Comparison of ENCODE assay signal across 8 mouse cellular contexts in genomic region chrX:7750432-7751116, GRCm38 (mm10). TPM values are rescaled to one million over a fixed set of nuclear protein-coding genes. Genes with fewer than 3 reads are reported as not detected.
A peak's percentile ranks its signal among the peaks of the same experiment; 100 is the strongest.
DNase-seq lines count a peak whose midpoint lies in the region; ATAC-seq and TF ChIP-seq lines count a peak whose summit lies in the region.

Gene Ccdc120, minus strand, starts transcription at chrX:7750905.

- no peak for TF ChIP-seq POLR2A in CH12.LX (IDR thresholded peaks at IDR 0.05; ENCODE audit: low read depth, low read length)

- no peak for TF ChIP-seq RAD21 in CH12.LX (IDR thresholded peaks at IDR 0.05; ENCODE audit: low read depth, low read length)

- dilution Hi-C loops in CH12.LX (cut with MboI; ENCODE audit: extremely low pct_ligation_motif_present, extremely low pct_unique_long_range_greater_than_20kb, low sequenced_read_pairs), result no loop called here

- no peak for TF ChIP-seq EP300 in CH12.LX (IDR thresholded peaks at IDR 0.05; ENCODE audit: low read length)
- TF ChIP-seq EP300 in liver, embryonic 14.5 days (IDR thresholded peaks at IDR 0.05; ENCODE audit: low read depth), result no peak

- TF ChIP-seq CTCF in CH12.LX (conservative IDR thresholded peaks at IDR 0.05 in 1 of 2, IDR thresholded peaks at IDR 0.05 in 1 of 2; ENCODE audit: low read depth in 2 of 2, low read length in 2 of 2), result no peak
- TF ChIP-seq CTCF in liver, embryonic 14.5 days (IDR thresholded peaks at IDR 0.05; ENCODE audit: low read depth), result no peak

- H3K9ac ChIP-seq in CH12.LX (ENCODE audit: insufficient read depth, low read depth), result peak within 1 kb of the TSS; percentile 67; the same call in 1 of the 2 replicates
- peak within 1 kb of the TSS; percentile 67 for H3K9ac ChIP-seq in heart, embryonic 12.5 days
- H3K9ac ChIP-seq in liver, embryonic 14.5 days (replicated peaks), result no peak within 1 kb of the TSS; the same call in 1 of the 2 replicates
- peak within 1 kb of the TSS; percentile 68 for H3K9ac ChIP-seq in neural tube, embryonic 14.5 days (replicated peaks; ENCODE audit: low read depth, low read length)

- peaks cover 2 to 19% of the 10 kb centered on the region in 2 experiments; a peak in 3 of 4 replicates for H3K4me1 ChIP-seq in CH12.LX (ENCODE audit: control insufficient read depth in 1 of 2, insufficient read depth in 2 of 2)
- H3K4me1 ChIP-seq in heart, embryonic 12.5 days (replicated peaks), result 0 out of 2 replicates have a peak, but pooled peaks cover 4% of the 10 kb centered on the region
- no peaks in the 10 kb centered on the region for H3K4me1 ChIP-seq in liver, embryonic 14.5 days (replicated peaks; ENCODE audit: control insufficient read depth in 2 of 2, insufficient read depth in 2 of 2, low read length in 1 of 2)
- H3K4me1 ChIP-seq in neural tube, embryonic 14.5 days (ENCODE audit: control insufficient read depth, insufficient read depth, low read length), result no peaks in the 10 kb centered on the region

- peak within 1 kb of the TSS; percentile 72 for H3K4me2 ChIP-seq in CH12.LX (ENCODE audit: insufficient read depth, low read depth, poor library complexity, severe bottlenecking)
- peak within 1 kb of the TSS; percentile 71 for H3K4me2 ChIP-seq in heart, embryonic 12.5 days
- H3K4me2 ChIP-seq in liver, embryonic 14.5 days (ENCODE audit: low read depth), result peak within 1 kb of the TSS; percentile 74
- peak within 1 kb of the TSS; percentile 49 for H3K4me2 ChIP-seq in neural tube, embryonic 14.5 days (ENCODE audit: low read depth, low read length)

- ATAC-seq in heart, embryonic 12.5 days (ENCODE audit: insufficient number of reproducible peaks, low FRiP score), result peak; percentile 55; the same call in 1 of the 2 replicates
- peak; percentile 18; the same call in 1 of the 2 replicates for ATAC-seq in liver, embryonic 14.5 days (ENCODE audit: insufficient read depth)
- peak; percentile 92 for ATAC-seq in neural tube, embryonic 14.5 days (ENCODE audit: low read depth)

- in situ Hi-C loops in CH12.LX (cut with MboI; ENCODE audit: low pct_ligation_motif_present, low pct_unique_long_range_greater_than_20kb, low sequenced_read_pairs), result no loop called here

- peak; percentile 45 for DNase-seq in CH12.LX (ENCODE audit: extremely low read depth)
- DNase-seq in adrenal gland, adult 18-20 months (ENCODE audit: low spot score in 2 of 2), result peak; percentile 47 to 49
- DNase-seq in embryo, embryonic 9.5 days (ENCODE audit: extremely low spot score), result peak; percentile 77
- DNase-seq in kidney, postnatal 10 days, result peak; percentile 88
- DNase-seq in liver, embryonic 14.5 days (ENCODE audit: low read depth in 3 of 3, low spot score in 3 of 3), result no peak
- no peak for DNase-seq in spleen, postnatal 36 days (ENCODE audit: low spot score in 2 of 2)

- WGBS in heart, embryonic 12.5 days, result 10% methylated on average over 40 of the region's 56 CpGs
- 6% methylated on average over 56 of the region's 56 CpGs for WGBS in liver, embryonic 14.5 days (ENCODE audit: insufficient replicate concordance)
- WGBS in neural tube, embryonic 14.5 days, result 9% methylated on average over 39 of the region's 56 CpGs

- H3K4me3 ChIP-seq in CH12.LX (replicated peaks in 1 of 3; ENCODE audit: low read depth in 2 of 3, low read length in 2 of 3, poor library complexity in 1 of 3), result peak within 1 kb of the TSS; percentile 49 to 88 (median 64)
- H3K4me3 ChIP-seq in heart, embryonic 12.5 days, result peak within 1 kb of the TSS; percentile 60
- H3K4me3 ChIP-seq in liver, embryonic 14.5 days (ENCODE audit: insufficient read depth in 1 of 2, low read depth in 2 of 2, low read length in 2 of 2), result peak within 1 kb of the TSS; percentile 59 to 60
- peak within 1 kb of the TSS; percentile 50 for H3K4me3 ChIP-seq in neural tube, embryonic 14.5 days (ENCODE audit: low read depth, low read length)

- no peaks in the 10 kb centered on the region for H3K36me3 ChIP-seq in CH12.LX (replicated peaks in 1 of 2; ENCODE audit: control insufficient read depth in 1 of 2, insufficient read depth in 1 of 2, low read length in 1 of 2)
- no peaks in the 10 kb centered on the region for H3K36me3 ChIP-seq in heart, embryonic 12.5 days
- no peaks in the 10 kb centered on the region for H3K36me3 ChIP-seq in liver, embryonic 14.5 days (replicated peaks; ENCODE audit: control insufficient read depth, insufficient read depth, low read depth)
- no peaks in the 10 kb centered on the region for H3K36me3 ChIP-seq in neural tube, embryonic 14.5 days (ENCODE audit: control insufficient read depth, insufficient read depth, low read length)

- H3K9me3 ChIP-seq in CH12.LX (replicated peaks; ENCODE audit: low read length), result no peaks in the 10 kb centered on the region
- H3K9me3 ChIP-seq in heart, embryonic 12.5 days (replicated peaks), result no peaks in the 10 kb centered on the region
- H3K9me3 ChIP-seq in liver, embryonic 14.5 days (ENCODE audit: control insufficient read depth, low read length), result no peaks in the 10 kb centered on the region
- no peaks in the 10 kb centered on the region for H3K9me3 ChIP-seq in neural tube, embryonic 14.5 days (ENCODE audit: control insufficient read depth, low read length)

- H3K27me3 ChIP-seq in CH12.LX (replicated peaks), result no peaks in the 10 kb centered on the region
- H3K27me3 ChIP-seq in heart, embryonic 12.5 days (replicated peaks), result no peaks in the 10 kb centered on the region
- no peaks in the 10 kb centered on the region for H3K27me3 ChIP-seq in liver, embryonic 14.5 days (ENCODE audit: control insufficient read depth, insufficient read depth, low read length)
- no peaks in the 10 kb centered on the region for H3K27me3 ChIP-seq in neural tube, embryonic 14.5 days (ENCODE audit: control insufficient read depth, insufficient read depth, low read length)

- no peaks in the 10 kb centered on the region for H3K79me2 ChIP-seq in CH12.LX (replicated peaks; ENCODE audit: control insufficient read depth, extremely low read depth, insufficient read depth, poor library complexity, severe bottlenecking)

- H3K27ac ChIP-seq in CH12.LX (ENCODE audit: insufficient read depth, low read depth), result no peak within 1 kb of the TSS
- H3K27ac ChIP-seq in heart, embryonic 12.5 days (ENCODE audit: poor library complexity, severe bottlenecking), result no peak within 1 kb of the TSS
- H3K27ac ChIP-seq in liver, embryonic 14.5 days, result no peak within 1 kb of the TSS
- H3K27ac ChIP-seq in neural tube, embryonic 14.5 days (ENCODE audit: low read depth, low read length), result no peak within 1 kb of the TSS

TF ChIP-seq in CH12.LX, 34 proteins besides CTCF, POLR2A, EP300 and RAD21:
- no peak for TF ChIP-seq USF1 (IDR thresholded peaks at IDR 0.05; ENCODE audit: low read depth, low read length)
- TF ChIP-seq ZNF384 (IDR thresholded peaks at IDR 0.05; ENCODE audit: low read depth, low read length), result no peak
- TF ChIP-seq NRF1 (IDR thresholded peaks at IDR 0.05; ENCODE audit: low read depth, low read length), result peak; percentile 82
- TF ChIP-seq MYC (IDR thresholded peaks at IDR 0.05; ENCODE audit: low read depth, low read length), result no peak
- TF ChIP-seq MAX (IDR thresholded peaks at IDR 0.05; ENCODE audit: low read length), result no peak
- TF ChIP-seq TCF12 (IDR thresholded peaks at IDR 0.05; ENCODE audit: low read depth, low read length), result no peak

RNA-seq across cellular contexts. Expression of gene Ccdc120, which starts in this region (rescaled TPM):
- total RNA-seq in CH12.LX (2012; rRNA removed) (3.6 and 6.9 TPM in 2 replicates), CH12.LX (2014; rRNA removed) (3.5 and 4.4 TPM in 2 replicates)
- polyA plus RNA-seq in CH12.LX (2012; ENCODE audit: insufficient read length, low read depth), result 6.9 and 9.0 TPM in 2 replicates
- 1 to 10 TPM; 2.0 to 2.6 TPM for total RNA-seq in adrenal gland, adult 18-20 months (2021)
- 6.6 and 8.2 TPM in 2 replicates for polyA plus RNA-seq in heart, embryonic 12.5 days (2016; fragmentation: Nextera tagmentation; extraction: Ambion mirVana)
- polyA plus RNA-seq in liver, embryonic 14.5 days (2012; rRNA removed), result 1.4 and 2.0 TPM in 2 replicates
- polyA plus RNA-seq in liver, embryonic 14.5 days (2014; fragmentation: Nextera tagmentation; extraction: Ambion mirVana), result 1.5 and 2.3 TPM in 2 replicates
- polyA plus RNA-seq in neural tube, embryonic 14.5 days (2014; fragmentation: Nextera tagmentation; extraction: Ambion mirVana), result 55.9 and 57.1 TPM in 2 replicates

Comparison
In these comparisons a context has a peak if more than half of its experiments do, and no peak if none do; other contexts are left out.
1. DNase-seq: peak in CH12.LX (single experiment), adrenal gland, adult 18-20 months (2 of 2), embryo, embryonic 9.5 days (single experiment) and kidney, postnatal 10 days (single experiment); none in liver, embryonic 14.5 days (0 of 3) and spleen, postnatal 36 days (0 of 2).
2. ATAC-seq: peak in every context shown above with its lines; median percentile 92 in neural tube, embryonic 14.5 days; 55 in heart, embryonic 12.5 days; 18 in liver, embryonic 14.5 days.
3. Peak in every context shown above with its lines, with median percentiles within 50 percentile points of each other: H3K4me2 ChIP-seq and H3K4me3 ChIP-seq.